Mouse (Mus musculus): ENCODE results near the gene St3gal5. TPM values are rescaled to one million over a fixed set of nuclear protein-coding genes. Genes with fewer than 3 reads are reported as not detected.

Gene St3gal5
- polyA plus RNA-seq (2012) = 18.1 and 22.4 TPM in 2 replicates

GRCm38 (mm10) chr6:72097181-72097995 lies at the start of gene St3gal5:
Gene St3gal5, plus strand, starts transcription at chr6:72097592.

Other genes starting within 250 kb of the St3gal5 start
- 4.1 and 4.5 TPM in 2 replicates for gene Ptcd3, start 188.8 kb upstream of the St3gal5 start, polyA plus RNA-seq (2012)
- gene Polr1a, start 188.5 kb upstream of the St3gal5 start, polyA plus RNA-seq (2012) = 16.6 and 22.7 TPM in 2 replicates
- 1.5 and 1.9 TPM in 2 replicates for gene Atoh8, start 138.0 kb downstream of the St3gal5 start, polyA plus RNA-seq (2012)
- 0.75 and 0.89 TPM in 2 replicates for gene Sftpb, start 207.0 kb downstream of the St3gal5 start, polyA plus RNA-seq (2012)
- 19.2 and 20.5 TPM in 2 replicates for gene Usp39, start 247.6 kb downstream of the St3gal5 start, polyA plus RNA-seq (2012)
- gene 0610030E20Rik, start 249.7 kb downstream of the St3gal5 start, polyA plus RNA-seq (2012) = 21.0 and 25.7 TPM in 2 replicates